Mouse (Mus musculus) CD4-positive, CD25-positive, alpha-beta regulatory T cell, adult 4 months (primary cell): Measurements from ENCODE around the gene Rem1. TPM values are rescaled to one million over a fixed set of nuclear protein-coding genes. Genes with fewer than 3 reads are reported as not detected.
A peak's percentile ranks its signal among the peaks of the same experiment; 100 is the strongest.

ENCODE experiments used
- ATAC-seq: one replicate; pipeline ENCODE4 v1.8.0; 2017
- polyA plus RNA-seq, 2 experiments: library from polyadenylated mRNA; unstranded; fragments of 100-300 nt; shearing (Covaris generic); gene quantifications; one replicate each; pipeline ENCODE4 v1.2.1; 2017

The Rem1 gene
- polyA plus RNA-seq, 2 experiments from 2014 or later: not detected

DNA sequence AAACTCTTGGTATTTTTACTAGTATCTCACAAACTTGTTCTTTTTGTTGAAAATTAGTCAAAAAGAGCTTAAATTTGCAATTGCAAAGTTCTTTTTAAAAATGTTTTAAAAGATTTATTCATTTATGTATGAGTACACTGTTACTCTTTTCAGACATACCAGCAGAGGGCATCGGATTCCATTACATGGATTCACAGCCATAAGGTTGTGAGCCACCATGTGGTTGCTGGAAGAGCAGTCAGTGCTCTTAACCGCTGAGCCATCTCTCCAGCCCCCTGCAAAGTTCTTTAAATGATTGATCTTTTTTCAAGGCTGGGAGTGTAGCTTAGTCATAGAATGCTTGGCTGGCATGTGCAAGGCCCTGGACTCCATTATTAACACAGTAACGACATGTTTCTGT, 51.6 kb downstream of the Rem1 start:
- ATAC-seq: peak; percentile 37

DNA sequence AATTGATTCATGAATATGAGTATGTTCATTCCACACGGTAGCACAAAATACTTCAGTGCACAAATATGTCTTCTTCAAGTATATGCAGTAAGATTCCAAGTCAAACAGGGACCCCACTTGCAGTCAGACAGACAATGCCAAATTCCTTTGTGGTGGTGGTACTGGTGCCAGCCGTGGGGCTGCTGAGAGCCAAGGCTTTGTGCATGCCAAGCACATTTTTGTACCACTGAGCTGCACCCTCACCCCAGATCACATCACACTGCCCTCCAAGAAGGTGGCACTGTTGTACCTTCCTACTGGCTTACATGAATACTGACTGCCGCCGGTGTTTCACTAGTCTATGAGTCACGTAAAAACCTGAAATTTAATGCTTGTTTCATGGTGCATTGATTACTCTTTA, 52.2 kb downstream of the Rem1 start:
- no peak for ATAC-seq

DNA sequence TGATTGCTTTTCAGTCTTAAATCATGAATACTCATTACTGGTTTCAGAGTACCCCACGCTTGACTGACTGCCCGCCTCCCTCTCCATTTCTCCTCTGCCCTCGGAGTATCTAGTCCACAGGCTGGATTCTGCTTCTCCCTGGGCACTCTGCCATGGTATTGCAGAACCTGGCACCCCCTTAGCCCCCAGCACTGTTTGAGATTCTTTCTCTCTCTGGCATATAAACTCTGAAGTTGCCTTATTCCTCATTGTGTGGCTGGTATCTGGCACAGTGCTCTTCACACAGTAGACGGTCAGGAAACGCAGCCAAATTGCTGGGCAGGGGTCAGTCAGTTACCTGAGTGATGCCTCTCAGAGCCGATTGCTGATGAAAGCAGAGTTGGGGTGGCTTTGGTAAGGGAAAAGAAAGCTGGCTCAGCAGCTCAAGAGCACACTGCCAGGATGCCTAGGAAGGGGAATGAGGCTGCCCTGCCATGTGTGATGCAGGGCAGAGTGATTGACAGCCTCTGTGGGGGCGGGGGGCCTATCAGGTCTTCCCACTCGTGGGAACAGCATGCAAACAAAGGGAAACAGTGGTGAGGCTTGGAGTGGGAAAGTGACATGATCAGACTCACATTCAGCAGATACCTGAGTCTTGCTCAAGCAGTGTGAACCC, 53.1 kb downstream of the Rem1 start:
- no peak for ATAC-seq

DNA sequence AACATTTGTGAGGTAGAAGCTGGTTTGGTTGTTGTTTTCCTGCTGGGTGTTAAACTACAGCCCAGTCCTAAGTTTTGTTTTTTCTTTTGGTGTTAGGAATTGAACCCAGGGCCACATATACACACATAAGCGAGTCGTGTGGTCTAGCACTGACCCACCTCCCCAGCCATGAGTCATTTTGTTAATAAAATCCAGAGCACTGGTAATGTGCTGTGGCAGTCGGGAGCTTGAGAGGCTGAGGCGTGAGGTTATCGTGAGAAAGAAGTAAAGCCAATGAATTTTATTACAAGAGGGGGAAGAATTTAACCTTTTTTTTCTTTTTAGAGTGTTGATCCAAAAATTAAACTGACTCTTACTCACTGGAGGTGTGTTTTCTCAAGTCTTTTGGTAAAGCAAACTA, 56.3 kb downstream of the Rem1 start:
- ATAC-seq: no peak

Other genes starting within 250 kb of the Rem1 start
- gene Sox12, start 228.9 kb upstream of the Rem1 start, polyA plus RNA-seq: under 1 TPM; 0.32 to 0.73 TPM
- gene Zcchc3, start 211.9 kb upstream of the Rem1 start, polyA plus RNA-seq: under 1 TPM; 0.57 to 0.75 TPM
- gene 6820408C15Rik, start 211.4 kb upstream of the Rem1 start, polyA plus RNA-seq: not detected
- not detected for gene Defb23, start 162.3 kb upstream of the Rem1 start, polyA plus RNA-seq
- gene Defb20, start 149.9 kb upstream of the Rem1 start, polyA plus RNA-seq: not detected
- gene Defb22, start 136.8 kb upstream of the Rem1 start, polyA plus RNA-seq: not detected
- gene Defb26, start 115.3 kb upstream of the Rem1 start, polyA plus RNA-seq: not detected
- not detected for gene Defb28, start 108.7 kb upstream of the Rem1 start, polyA plus RNA-seq
- gene Defb29, start 86.9 kb upstream of the Rem1 start, polyA plus RNA-seq: not detected
- gene Gm17416, start 57.6 kb upstream of the Rem1 start, polyA plus RNA-seq: not detected
- gene Defb21, start 54.2 kb upstream of the Rem1 start, polyA plus RNA-seq: not detected
- gene Defb19, start 46.6 kb upstream of the Rem1 start, polyA plus RNA-seq: not detected
- gene Defb45, start 27.6 kb upstream of the Rem1 start, polyA plus RNA-seq: not detected
- gene Defb36, start 22.6 kb upstream of the Rem1 start, polyA plus RNA-seq: not detected
- gene Defb25, start 3.9 kb upstream of the Rem1 start, polyA plus RNA-seq: not detected
- gene H13, start 42.5 kb downstream of the Rem1 start, polyA plus RNA-seq: 10 to 100 TPM; 76.1 to 76.2 TPM
- gene Mcts2, start 60.1 kb downstream of the Rem1 start, polyA plus RNA-seq: 1 to 10 TPM; 3.7 to 3.9 TPM
- gene Id1, start 109.3 kb downstream of the Rem1 start, polyA plus RNA-seq: under 1 TPM; 0.75 to 0.82 TPM
- gene Cox4i2, start 127.2 kb downstream of the Rem1 start, polyA plus RNA-seq: under 1 TPM in 1 of 2 experiments, not detected in 1; 0.46 TPM
- 10 to 100 TPM; 55.5 to 75.0 TPM for gene Bcl2l1, start 204.8 kb downstream of the Rem1 start, polyA plus RNA-seq
- gene Tpx2, start 221.0 kb downstream of the Rem1 start, polyA plus RNA-seq: 1 to 10 TPM; 4.0 to 9.7 TPM